Mouse (Mus musculus) embryonic facial prominence, embryonic 14.5 days (tissue): ENCODE measurements around the gene Gm20388. TPM values are rescaled to one million over a fixed set of nuclear protein-coding genes. Genes with fewer than 3 reads are reported as not detected.

ENCODE experiments used
- ATAC-seq: fragments of 200-750 bp; cut with Nextera tagmentation; 2 replicates; pipeline ENCODE4 v1.8.0; 2017; ENCODE audit warnings: low read depth, moderate number of reproducible peaks, moderate TSS enrichment
- DNase-seq: peaks from one replicate; pipeline ENCODE4 v3.0.0-alpha.2; 2015; ENCODE audit warnings: low spot score
- H3K27ac ChIP-seq: fragments of 300-500 bp; sonication (generic); replicated peaks from 2 replicates; pipeline ENCODE4 v1.5.1; 2014; ENCODE audit warnings: low read depth, mild to moderate bottlenecking, low read length, moderate library complexity
- H3K27me3 ChIP-seq: fragments of 300-500 bp; sonication (generic); replicated peaks from 2 replicates; pipeline ENCODE4 v1.6.1; 2014; ENCODE audit warnings: low read length; ENCODE audit not compliant: control insufficient read depth, insufficient read depth
- H3K36me3 ChIP-seq: fragments of 300-500 bp; sonication (generic); 2 replicates; pipeline ENCODE4 v1.6.1; 2014; ENCODE audit warnings: low read length, mixed read lengths; ENCODE audit not compliant: control insufficient read depth, insufficient read depth
- H3K4me1 ChIP-seq: fragments of 300-500 bp; sonication (generic); 2 replicates; pipeline ENCODE4 v1.6.1; 2014; ENCODE audit warnings: antibody characterized with exemption, low read length; ENCODE audit not compliant: control insufficient read depth, insufficient read depth
- H3K4me2 ChIP-seq: fragments of 300-500 bp; sonication (generic); 2 replicates; pipeline ENCODE4 v1.6.1; 2014; ENCODE audit warnings: low read depth, mild to moderate bottlenecking, low read length, moderate library complexity, mixed read lengths
- H3K4me3 ChIP-seq: fragments of 300-500 bp; sonication (generic); 2 replicates; pipeline ENCODE4 v1.5.1; 2014; ENCODE audit warnings: low read depth, mild to moderate bottlenecking, low read length
- H3K9ac ChIP-seq: fragments of 300-500 bp; sonication (generic); 2 replicates; pipeline ENCODE4 v1.6.1; 2014; ENCODE audit warnings: low read depth, mild to moderate bottlenecking, low read length, moderate library complexity, mixed read lengths
- H3K9me3 ChIP-seq: fragments of 300-500 bp; sonication (generic); 2 replicates; pipeline ENCODE4 v1.6.1; 2016; ENCODE audit warnings: low read length; ENCODE audit not compliant: control insufficient read depth
- WGBS: fragments of 180-500 bp; shearing (Covaris S2); extraction: QIAGEN DNeasy Blood & Tissue Kit; methylation state at CpG from one replicate; pipeline ENCODE4 v1.1.7; 2014; 5-methylcytosine and 5-hydroxymethylcytosine counted together
- polyA plus RNA-seq: library from polyadenylated mRNA; unstranded; fragments of >200 nt; fragmentation: Nextera tagmentation; extraction: Ambion mirVana; gene quantifications from 2 replicates; pipeline ENCODE4 v1.2.1, GENCODE M21; 2014

Gm20388 gene
- polyA plus RNA-seq, 1 experiment from 2014 or later = not detected

GRCm38 (mm10) chr8:121796406-121796805 lies 1885.8 kb downstream of the Gm20388 start:
- Histone ChIP-seq H3K9ac (no peak overlapping the region), H3K4me3 (no peak overlapping the region), H3K27ac (no peak overlapping the region), H3K36me3 (peaks cover 59% of the 10 kb centered on the region; the same call in 1 of the 2 replicates), H3K4me2 (no peak overlapping the region), H3K27me3 (no peaks in the 10 kb centered on the region), H3K4me1 (no peaks in the 10 kb centered on the region), H3K9me3 (no peaks in the 10 kb centered on the region)
- DNase-seq (no peak), ATAC-seq (no peak)
- 92% methylated on average over 11 of the region's 11 CpGs for WGBS

GRCm38 (mm10) chr8:121798401-121798800 lies 1887.8 kb downstream of the Gm20388 start:
- ATAC-seq (no peak), DNase-seq (no peak)
- Histone ChIP-seq H3K4me1 (no peaks in the 10 kb centered on the region), H3K36me3 (peaks cover 65% of the 10 kb centered on the region), H3K27me3 (no peaks in the 10 kb centered on the region), H3K9me3 (no peaks in the 10 kb centered on the region), H3K9ac (no peak overlapping the region), H3K4me2 (no peak overlapping the region), H3K4me3 (no peak overlapping the region), H3K27ac (no peak overlapping the region)
- WGBS = 92% methylated on average over 6 of the region's 6 CpGs

- Histone ChIP-seq H3K9ac (no peak overlapping the region), H3K4me2 (no peak overlapping the region), H3K36me3 (peaks cover 50% of the 10 kb centered on the region), H3K9me3 (no peaks in the 10 kb centered on the region), H3K4me3 (no peak overlapping the region), H3K27me3 (no peaks in the 10 kb centered on the region), H3K4me1 (no peaks in the 10 kb centered on the region), H3K27ac (no peak overlapping the region)
- ATAC-seq (no peak), DNase-seq (no peak)
- 95% methylated on average over 5 of the region's 5 CpGs for WGBS
Observed at GRCm38 (mm10) chr8:121804829-121805228, 1894.2 kb downstream of the Gm20388 start.

- Histone ChIP-seq H3K36me3 (peaks cover 42% of the 10 kb centered on the region), H3K4me2 (no peak overlapping the region), H3K27ac (no peak overlapping the region), H3K4me1 (no peaks in the 10 kb centered on the region), H3K9me3 (no peaks in the 10 kb centered on the region), H3K27me3 (no peaks in the 10 kb centered on the region), H3K4me3 (no peak overlapping the region), H3K9ac (no peak overlapping the region)
- no peak for ATAC-seq
- no peak for DNase-seq
- WGBS = 87% methylated on average over 13 of the region's 13 CpGs
Observed at GRCm38 (mm10) chr8:121806126-121806525, 1895.5 kb downstream of the Gm20388 start.

GRCm38 (mm10) chr8:121808032-121808431 lies 1897.4 kb downstream of the Gm20388 start:
- ATAC-seq = no peak
- Histone ChIP-seq H3K27me3 (no peaks in the 10 kb centered on the region), H3K36me3 (peaks cover 50% of the 10 kb centered on the region), H3K27ac (no peak overlapping the region), H3K4me3 (no peak overlapping the region), H3K4me1 (no peaks in the 10 kb centered on the region), H3K9ac (no peak overlapping the region), H3K9me3 (no peaks in the 10 kb centered on the region), H3K4me2 (no peak overlapping the region)
- no peak for DNase-seq
- 73% methylated on average over 11 of the region's 11 CpGs for WGBS

- Histone ChIP-seq H3K4me1 (no peaks in the 10 kb centered on the region), H3K36me3 (peaks cover 43% of the 10 kb centered on the region), H3K9ac (no peak overlapping the region), H3K9me3 (no peaks in the 10 kb centered on the region), H3K4me2 (no peak overlapping the region), H3K4me3 (no peak overlapping the region), H3K27me3 (no peaks in the 10 kb centered on the region), H3K27ac (no peak overlapping the region)
- ATAC-seq (no peak), DNase-seq (no peak)
- 91% methylated on average over 11 of the region's 11 CpGs for WGBS
Observed at GRCm38 (mm10) chr8:121809524-121810155, 1899.0 kb downstream of the Gm20388 start.

GRCm38 (mm10) chr8:121811502-121811901 lies 1900.9 kb downstream of the Gm20388 start:
- Histone ChIP-seq H3K4me2 (no peak overlapping the region), H3K4me3 (no peak overlapping the region), H3K9me3 (no peaks in the 10 kb centered on the region), H3K36me3 (peaks cover 33% of the 10 kb centered on the region), H3K27ac (no peak overlapping the region), H3K4me1 (no peaks in the 10 kb centered on the region), H3K27me3 (no peaks in the 10 kb centered on the region), H3K9ac (no peak overlapping the region)
- no peak for ATAC-seq
- no peak for DNase-seq
- 95% methylated on average over 3 of the region's 3 CpGs for WGBS

- Histone ChIP-seq H3K27me3 (no peaks in the 10 kb centered on the region), H3K27ac (no peak overlapping the region), H3K4me2 (no peak overlapping the region), H3K4me3 (no peak overlapping the region), H3K9me3 (no peaks in the 10 kb centered on the region), H3K36me3 (peaks cover 33% of the 10 kb centered on the region), H3K4me1 (no peaks in the 10 kb centered on the region), H3K9ac (no peak overlapping the region)
- WGBS = 94% methylated on average over 12 of the region's 12 CpGs
- DNase-seq (no peak), ATAC-seq (no peak)
Observed at GRCm38 (mm10) chr8:121811931-121812570, 1901.4 kb downstream of the Gm20388 start.

- DNase-seq (no peak), ATAC-seq (no peak)
- Histone ChIP-seq H3K4me1 (no peaks in the 10 kb centered on the region), H3K9ac (no peak overlapping the region), H3K27ac (no peak overlapping the region), H3K4me2 (no peak overlapping the region), H3K9me3 (no peaks in the 10 kb centered on the region), H3K27me3 (no peaks in the 10 kb centered on the region), H3K36me3 (peaks cover 37% of the 10 kb centered on the region), H3K4me3 (no peak overlapping the region)
- 78% methylated on average over 7 of the region's 7 CpGs for WGBS
Observed at GRCm38 (mm10) chr8:121818226-121818625, 1907.6 kb downstream of the Gm20388 start.
